Mouse (Mus musculus) kidney, embryonic 16.5 days (tissue): ENCODE measurements at regions not wholly inside any gene's neighbourhood (a gene's known extent, or its start where the extent isn't known, plus 50 kb on each side); places are given as distances from the start of the nearest gene placed in this dataset.
A peak's percentile ranks its signal among the peaks of the same experiment; 100 is the strongest.

ENCODE experiments used
- ATAC-seq: fragments of 200-750 bp; cut with Nextera tagmentation; 2 replicates; pipeline ENCODE4 v1.8.0; 2017; ENCODE audit warnings: moderate TSS enrichment; ENCODE audit not compliant: low FRiP score, low TSS enrichment
- H3K27ac ChIP-seq: fragments of 300-500 bp; sonication (generic); 2 replicates; pipeline ENCODE4 v1.5.1; 2014; ENCODE audit warnings: low read length
- H3K27me3 ChIP-seq: fragments of 300-500 bp; sonication (generic); 2 replicates; pipeline ENCODE4 v1.6.1; 2014; ENCODE audit warnings: low read length, control low read depth, mixed read lengths; ENCODE audit not compliant: insufficient read depth
- H3K36me3 ChIP-seq: fragments of 300-500 bp; sonication (generic); 2 replicates; pipeline ENCODE4 v1.6.1; 2014; ENCODE audit warnings: low read length, control low read depth, mixed read lengths; ENCODE audit not compliant: insufficient read depth
- H3K4me1 ChIP-seq: fragments of 300-500 bp; sonication (generic); 2 replicates; pipeline ENCODE4 v1.6.1; 2014; ENCODE audit warnings: low read length, control low read depth, mixed read lengths; ENCODE audit not compliant: insufficient read depth
- H3K4me2 ChIP-seq: fragments of 300-500 bp; sonication (generic); replicated peaks from 2 replicates; pipeline ENCODE4 v1.6.1; 2014; ENCODE audit warnings: low read depth, low read length
- H3K4me3 ChIP-seq: fragments of 300-500 bp; sonication (generic); 2 replicates; pipeline ENCODE4 v1.5.1; 2014; ENCODE audit warnings: mild to moderate bottlenecking, low read length
- H3K9ac ChIP-seq: fragments of 300-500 bp; sonication (generic); replicated peaks from 2 replicates; pipeline ENCODE4 v1.6.1; 2014; ENCODE audit warnings: low read length
- H3K9me3 ChIP-seq: fragments of 300-500 bp; sonication (generic); 2 replicates; pipeline ENCODE4 v1.6.1; 2016; ENCODE audit warnings: low read length, control low read depth
- WGBS: fragments of 180-500 bp; shearing (Covaris S2); extraction: QIAGEN DNeasy Blood & Tissue Kit; methylation state at CpG from one replicate; pipeline ENCODE4 v1.1.7; 2014; 5-methylcytosine and 5-hydroxymethylcytosine counted together

DNA sequence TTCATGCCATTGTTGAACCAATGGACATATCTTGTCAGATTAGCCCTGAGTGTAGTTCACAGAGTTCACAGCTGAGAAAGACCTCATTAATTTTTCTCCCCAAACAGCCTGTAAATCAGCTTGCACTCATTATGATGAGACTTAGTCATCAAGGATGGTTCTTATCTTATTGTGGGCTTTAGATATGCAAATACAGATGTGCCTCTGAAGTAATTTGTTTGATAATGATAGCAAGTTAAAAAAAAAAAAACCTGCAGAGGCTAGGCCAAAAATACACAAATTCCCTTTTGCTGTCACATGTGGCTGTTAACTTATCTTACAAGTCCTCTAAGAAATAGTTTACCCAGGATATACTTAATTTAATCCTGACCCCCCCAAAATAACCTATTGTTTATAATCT is 1215.5 kb upstream of the Adgrl2 start:
- no peak overlapping the region for H3K4me2 ChIP-seq
- H3K4me3 ChIP-seq, result no peak overlapping the region
- H3K36me3 ChIP-seq, result no peaks in the 10 kb centered on the region
- no peak for ATAC-seq
- H3K9ac ChIP-seq, result no peak overlapping the region
- no peak overlapping the region for H3K27ac ChIP-seq
- H3K4me1 ChIP-seq, result no peaks in the 10 kb centered on the region
- no peaks in the 10 kb centered on the region for H3K9me3 ChIP-seq
- H3K27me3 ChIP-seq, result no peaks in the 10 kb centered on the region

DNA sequence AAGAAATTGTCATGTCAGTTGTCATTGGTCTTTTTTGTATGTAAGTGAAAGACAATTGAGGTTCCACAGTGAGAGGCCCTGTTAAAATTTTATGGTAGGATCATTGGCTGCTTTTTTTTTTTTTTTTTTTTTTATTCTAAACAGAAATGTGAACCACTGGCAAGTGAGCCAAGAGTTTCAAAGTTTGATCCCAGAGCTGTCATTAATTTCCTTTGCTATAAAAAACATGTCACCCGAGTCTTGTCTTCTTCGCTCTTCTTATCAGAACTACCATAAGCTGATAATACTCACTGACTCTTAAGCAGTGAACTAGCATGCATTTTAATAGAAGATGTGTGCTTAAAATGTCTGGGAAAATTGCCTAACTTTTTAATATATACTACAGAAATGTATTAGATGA is 1204.4 kb upstream of the Adgrl4 start:
- no peak for ATAC-seq
- 85% methylated on average over 2 of the region's 2 CpGs for WGBS
- H3K27me3 ChIP-seq, result no peaks in the 10 kb centered on the region

DNA sequence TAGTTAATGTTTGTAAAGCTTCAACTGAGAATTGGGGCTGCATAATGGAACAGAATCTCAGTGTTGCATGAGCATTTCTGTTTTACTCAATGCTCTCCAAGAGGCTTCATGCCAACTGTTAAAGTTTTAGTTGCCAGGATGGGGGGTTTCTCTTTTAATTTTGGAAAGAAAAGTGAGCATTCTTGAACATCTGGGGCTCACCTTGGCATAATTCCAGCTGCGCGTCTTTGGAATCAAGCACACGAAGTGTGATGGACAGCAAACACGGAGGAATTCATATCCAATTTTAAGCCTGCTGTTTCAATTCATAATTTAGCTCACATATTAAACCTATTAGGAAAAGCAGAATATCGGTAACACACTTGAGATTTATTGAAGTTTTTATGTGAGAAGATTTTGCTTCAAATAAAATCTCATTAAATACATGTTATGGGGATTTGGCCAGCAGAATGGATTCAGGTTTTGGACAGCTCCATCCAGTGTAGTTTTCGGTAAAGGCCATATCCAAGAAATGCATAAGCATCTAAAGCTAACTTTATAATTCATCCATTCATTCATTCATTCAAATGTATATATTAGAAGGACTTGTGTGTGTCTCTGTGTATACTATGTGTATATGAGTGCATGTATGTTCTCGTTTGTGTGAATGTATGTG is 1200.6 kb upstream of the Adgrl4 start:
- Histone ChIP-seq H3K9ac (no peak overlapping the region), H3K9me3 (no peaks in the 10 kb centered on the region), H3K27me3 (no peaks in the 10 kb centered on the region), H3K27ac (no peak overlapping the region), H3K4me2 (no peak overlapping the region), H3K36me3 (no peaks in the 10 kb centered on the region), H3K4me1 (no peaks in the 10 kb centered on the region), H3K4me3 (no peak overlapping the region)
- ATAC-seq, result no peak
- 80% methylated on average over 7 of the region's 7 CpGs for WGBS

More for the DNA sequence above, 1204.4 kb upstream of the Adgrl4 start:
- Histone ChIP-seq H3K4me3 (no peak overlapping the region), H3K27ac (no peak overlapping the region), H3K9me3 (no peaks in the 10 kb centered on the region), H3K4me1 (no peaks in the 10 kb centered on the region), H3K36me3 (no peaks in the 10 kb centered on the region), H3K4me2 (no peak overlapping the region), H3K9ac (no peak overlapping the region)

DNA sequence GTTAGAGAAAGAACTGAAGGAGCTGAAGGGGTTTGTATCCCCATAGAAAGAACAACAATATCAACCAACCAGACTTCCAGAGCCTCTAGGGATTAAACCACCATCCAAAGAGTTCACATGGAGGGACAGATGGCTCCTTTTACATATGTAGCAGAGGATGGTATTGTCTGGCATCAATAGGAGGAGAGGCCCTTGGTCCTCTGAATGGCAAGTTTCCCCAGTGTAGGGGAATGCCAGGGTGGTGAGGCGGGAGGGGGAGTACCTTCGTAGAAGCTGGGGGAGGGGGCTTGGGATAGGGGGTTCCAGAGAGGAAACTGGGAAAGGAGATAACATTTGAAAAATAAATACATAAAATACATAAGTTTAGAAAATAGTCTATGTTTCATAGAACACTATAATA is 1162.6 kb upstream of the Adgrl4 start:
- no peaks in the 10 kb centered on the region for H3K27me3 ChIP-seq
- H3K27ac ChIP-seq, result no peak overlapping the region
- H3K36me3 ChIP-seq, result no peaks in the 10 kb centered on the region
- no peaks in the 10 kb centered on the region for H3K4me1 ChIP-seq
- no peak for ATAC-seq
- H3K4me2 ChIP-seq, result no peak overlapping the region
- no peaks in the 10 kb centered on the region for H3K9me3 ChIP-seq
- H3K9ac ChIP-seq, result no peak overlapping the region
- no peak overlapping the region for H3K4me3 ChIP-seq
- 97% methylated on average over 2 of the region's 2 CpGs for WGBS

DNA sequence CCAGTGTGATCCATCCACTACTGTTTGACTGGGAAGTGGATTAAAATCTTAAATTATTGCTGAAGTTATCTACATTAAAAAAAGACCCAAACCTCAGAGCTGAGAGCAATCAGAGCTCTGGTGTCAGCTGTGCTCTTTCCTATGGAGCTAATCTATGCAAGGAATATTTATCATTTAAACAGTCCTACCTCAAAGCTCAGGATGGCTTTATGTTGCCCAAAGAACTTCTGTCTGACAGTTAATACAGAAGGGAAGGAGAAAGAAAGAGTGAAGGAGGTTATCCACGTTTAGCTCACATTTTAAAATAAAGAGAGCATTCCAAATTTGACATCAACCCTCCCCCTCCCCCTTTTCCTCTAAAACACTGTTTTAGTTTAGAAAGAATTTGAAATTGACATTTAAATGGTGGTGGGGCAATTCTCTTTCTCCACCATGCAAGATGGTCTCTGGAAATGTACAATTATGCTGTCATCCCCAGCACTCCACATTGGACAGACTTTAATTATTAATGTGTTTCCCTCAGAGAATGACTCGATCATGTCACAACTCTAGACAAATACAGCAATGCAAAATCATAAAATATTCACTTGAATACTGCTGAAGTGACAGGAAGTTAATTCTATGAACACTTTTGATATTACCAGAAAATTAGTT is 1141.5 kb upstream of the Adgrl4 start:
- ATAC-seq, result no peak
- 53% methylated on average over 2 of the region's 2 CpGs for WGBS
- Histone ChIP-seq H3K4me2 (no peak overlapping the region), H3K9me3 (no peaks in the 10 kb centered on the region), H3K4me1 (no peaks in the 10 kb centered on the region), H3K36me3 (no peaks in the 10 kb centered on the region), H3K4me3 (no peak overlapping the region), H3K9ac (no peak overlapping the region), H3K27me3 (no peaks in the 10 kb centered on the region), H3K27ac (no peak overlapping the region)

DNA sequence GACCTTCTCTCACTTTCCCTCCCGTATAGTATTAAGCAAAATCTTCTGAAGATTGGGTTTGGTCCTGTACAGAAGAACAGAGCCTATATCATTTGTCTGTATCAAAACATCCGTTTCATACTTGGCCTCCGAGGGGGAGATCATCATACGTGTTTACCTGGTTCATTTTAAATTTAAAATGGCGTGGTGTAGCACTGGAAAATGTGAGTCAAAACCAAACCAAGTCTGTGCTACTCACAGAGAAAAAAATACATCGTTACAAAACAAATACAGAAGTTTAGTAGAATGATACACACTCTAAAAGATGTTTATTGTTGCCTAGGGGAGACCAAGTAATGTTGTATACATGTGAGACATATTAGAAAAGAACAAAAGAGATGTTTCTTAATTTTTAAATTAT is 1108.9 kb upstream of the Adgrl4 start:
- 89% methylated on average over 6 of the region's 6 CpGs for WGBS
- ATAC-seq, result no peak
- no peaks in the 10 kb centered on the region for H3K4me1 ChIP-seq

DNA sequence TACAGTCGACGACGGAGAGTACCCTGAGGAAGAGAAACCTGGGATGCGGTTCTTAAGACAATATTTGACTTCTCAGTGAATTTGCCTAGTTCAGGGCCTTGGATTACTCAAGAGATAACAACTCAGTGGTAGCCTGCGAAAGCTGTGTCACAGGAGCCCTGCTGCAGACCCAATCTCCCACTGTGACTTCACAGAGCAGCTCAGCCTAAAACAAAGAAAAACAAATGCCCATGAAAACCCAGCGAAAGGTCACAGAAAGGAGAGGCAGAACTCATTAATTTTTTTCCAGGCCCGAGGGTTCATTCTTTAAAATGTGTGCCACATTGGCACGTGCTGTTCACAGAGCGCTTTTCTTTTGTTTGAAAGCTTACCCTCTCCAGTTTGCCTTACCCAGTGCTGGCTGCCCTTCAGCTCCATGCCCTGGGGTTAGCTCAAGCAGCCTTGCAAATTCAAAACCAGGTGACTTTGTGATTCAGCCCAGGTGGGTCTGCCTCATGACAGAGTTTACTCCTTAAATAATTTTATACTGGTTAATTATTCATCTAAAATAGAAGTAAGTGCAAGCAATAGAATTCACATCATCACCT is 1085.5 kb upstream of the Adgrl4 start:
- no peak overlapping the region for H3K4me3 ChIP-seq
- no peaks in the 10 kb centered on the region for H3K9me3 ChIP-seq
- H3K27me3 ChIP-seq, result no peaks in the 10 kb centered on the region
- no peak overlapping the region for H3K9ac ChIP-seq
- H3K27ac ChIP-seq, result no peak overlapping the region
- H3K4me2 ChIP-seq, result no peak overlapping the region
- no peaks in the 10 kb centered on the region for H3K4me1 ChIP-seq
- H3K36me3 ChIP-seq, result no peaks in the 10 kb centered on the region
- 36% methylated on average over 9 of the region's 9 CpGs for WGBS
- ATAC-seq, result peak; percentile 70

More for the DNA sequence above, 1108.9 kb upstream of the Adgrl4 start:
- Histone ChIP-seq H3K4me2 (no peak overlapping the region), H3K9me3 (no peaks in the 10 kb centered on the region), H3K27ac (no peak overlapping the region), H3K27me3 (no peaks in the 10 kb centered on the region), H3K9ac (no peak overlapping the region), H3K36me3 (no peaks in the 10 kb centered on the region), H3K4me3 (no peak overlapping the region)

DNA sequence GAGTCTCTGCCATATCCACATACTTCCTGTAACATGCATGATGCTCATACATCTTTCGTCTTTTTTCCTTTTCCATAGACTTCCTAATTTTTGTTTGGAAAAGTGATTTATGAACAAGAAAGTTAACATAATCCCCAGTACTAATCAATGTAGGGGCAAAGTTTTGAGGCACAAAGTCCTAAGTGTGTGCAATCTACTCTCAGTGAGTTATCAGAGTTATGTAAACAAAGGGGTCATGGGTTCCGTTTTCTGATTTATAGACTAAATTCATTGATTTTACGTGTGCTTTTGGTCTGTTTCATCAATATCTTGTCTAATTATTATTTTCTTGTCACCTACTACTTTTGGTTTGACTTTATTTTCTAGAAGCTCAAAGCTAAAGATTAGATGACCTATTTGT is 1071.9 kb upstream of the Adgrl4 start:
- ATAC-seq, result no peak
- WGBS, result 72% methylated on average over 3 of the region's 3 CpGs
- H3K36me3 ChIP-seq, result no peaks in the 10 kb centered on the region

DNA sequence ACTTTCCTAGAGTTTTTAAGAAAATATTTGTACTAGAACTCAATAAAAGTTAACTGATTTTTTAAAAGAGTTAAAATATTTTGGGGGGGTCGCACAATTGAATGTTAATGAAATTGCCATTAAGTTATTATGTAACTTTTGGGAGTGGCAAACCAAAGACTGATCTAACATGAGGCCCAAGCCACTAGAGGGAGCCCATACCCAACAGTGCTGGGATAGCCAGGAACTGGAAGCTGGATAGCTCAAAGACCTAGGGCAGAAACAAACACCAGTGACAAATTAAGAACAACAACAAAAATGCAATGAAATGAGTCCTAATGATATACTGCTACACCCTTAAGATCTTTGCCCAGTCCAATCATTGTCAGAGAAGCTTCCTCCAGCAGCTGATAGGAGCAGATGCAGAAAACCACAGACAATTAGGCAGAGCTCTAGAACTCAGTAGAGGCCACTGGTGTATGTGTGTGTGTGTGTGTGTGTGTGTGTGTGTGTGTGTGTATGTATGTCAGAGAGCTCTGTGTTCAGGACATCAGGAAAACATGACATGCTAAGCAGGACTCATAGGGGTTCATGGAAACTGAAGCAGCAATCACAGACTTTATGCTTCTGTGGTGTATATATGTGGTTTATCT is 1052.6 kb upstream of the Adgrl4 start:
- Histone ChIP-seq H3K27me3 (no peaks in the 10 kb centered on the region), H3K4me2 (no peak overlapping the region), H3K9me3 (no peaks in the 10 kb centered on the region), H3K36me3 (no peaks in the 10 kb centered on the region), H3K4me3 (no peak overlapping the region), H3K9ac (no peak overlapping the region), H3K4me1 (no peaks in the 10 kb centered on the region), H3K27ac (no peak overlapping the region)
- WGBS, result 9% methylated on average over 1 of the region's 1 CpGs
- ATAC-seq, result no peak

More for the DNA sequence above, 1071.9 kb upstream of the Adgrl4 start:
- Histone ChIP-seq H3K9ac (no peak overlapping the region), H3K9me3 (no peaks in the 10 kb centered on the region), H3K27ac (no peak overlapping the region), H3K27me3 (no peaks in the 10 kb centered on the region), H3K4me1 (no peaks in the 10 kb centered on the region), H3K4me2 (no peak overlapping the region), H3K4me3 (no peak overlapping the region)
